8 mouse cellular contexts compared by ENCODE assay signal in the genomic region with DNA sequence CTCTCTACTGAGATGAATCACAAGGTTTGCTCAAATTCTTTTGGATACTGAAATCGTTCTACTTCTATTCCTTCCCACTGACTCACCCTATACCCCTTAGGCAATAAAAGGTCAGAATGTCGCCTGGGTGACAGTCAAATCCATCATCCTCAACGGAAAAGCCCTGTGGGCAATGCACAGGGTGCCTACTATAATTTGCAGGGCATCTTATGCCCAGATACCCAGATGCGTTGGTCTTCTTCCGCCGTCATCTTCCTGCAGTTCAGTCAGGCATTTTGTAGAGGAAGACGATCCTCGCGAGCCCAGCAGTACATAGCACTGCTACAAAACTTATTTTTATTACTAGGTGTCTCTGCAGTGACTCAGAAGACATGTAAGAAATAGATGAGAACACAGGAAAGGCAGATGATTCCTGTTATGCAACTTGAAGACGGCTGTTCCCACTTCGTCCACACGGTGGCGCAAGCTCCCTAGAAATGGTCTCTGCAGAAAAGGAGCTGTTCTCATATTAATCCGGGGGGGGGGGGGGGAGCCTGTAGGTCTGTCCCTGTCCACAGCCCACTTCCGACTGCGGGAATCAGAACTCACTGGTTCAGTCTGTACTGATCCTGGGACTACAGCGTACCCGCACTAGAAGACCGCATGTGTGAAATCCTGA. TPM values are rescaled to one million over a fixed set of nuclear protein-coding genes. Genes with fewer than 3 reads are reported as not detected.
DNase-seq lines count a peak whose midpoint lies in the region; ATAC-seq lines count a peak whose summit lies in the region.

No protein-coding gene starts in this region.

- H3K9ac ChIP-seq in forebrain, embryonic 15.5 days (replicated peaks): peak overlapping the region; percentile 46
- H3K9ac ChIP-seq in neural tube, embryonic 14.5 days (replicated peaks; ENCODE audit: low read depth, low read length): peak overlapping the region; percentile 54

- H3K4me2 ChIP-seq in forebrain, embryonic 15.5 days (replicated peaks): peak overlapping the region; percentile 51
- H3K4me2 ChIP-seq in neural tube, embryonic 14.5 days (ENCODE audit: low read depth, low read length): peak overlapping the region; percentile 64

- WGBS in forebrain, embryonic 15.5 days: 19% methylated on average over 19 of the region's 19 CpGs
- WGBS in neural tube, embryonic 14.5 days: 17% methylated on average over 19 of the region's 19 CpGs

- H3K27ac ChIP-seq in forebrain, embryonic 15.5 days (replicated peaks): no peak overlapping the region
- no peak overlapping the region for H3K27ac ChIP-seq in neural tube, embryonic 14.5 days (ENCODE audit: low read depth, low read length)

- DNase-seq in ES-CJ7 (ENCODE audit: low read depth, low spot score): peak; percentile 69
- peak; percentile 69 for DNase-seq in heart, postnatal 25 days (ENCODE audit: low spot score)
- peak; percentile 91 to 99 for DNase-seq in layer of hippocampus, adult 18-20 months (ENCODE audit: low spot score in 2 of 2)
- DNase-seq in lung, adult 18-20 months: peak; percentile 77 to 81
- peak; percentile 95 for DNase-seq in testis, postnatal 10 days (ENCODE audit: low spot score)

- ATAC-seq in cerebellum, adult (ENCODE audit: insufficient number of reproducible peaks, low FRiP score, low TSS enrichment): peak; percentile 84
- peak; percentile 84 for ATAC-seq in forebrain, embryonic 15.5 days (replicated peaks)
- ATAC-seq in neural tube, embryonic 14.5 days (ENCODE audit: low read depth): peak; percentile 77

- no peaks in the 10 kb centered on the region for H3K9me3 ChIP-seq in forebrain, embryonic 15.5 days
- no peaks in the 10 kb centered on the region for H3K9me3 ChIP-seq in neural tube, embryonic 14.5 days (ENCODE audit: control insufficient read depth, low read length)

- no peaks in the 10 kb centered on the region for H3K36me3 ChIP-seq in forebrain, embryonic 15.5 days
- no peaks in the 10 kb centered on the region for H3K36me3 ChIP-seq in neural tube, embryonic 14.5 days (ENCODE audit: control insufficient read depth, insufficient read depth, low read length)

- peak overlapping the region; percentile 34 for H3K4me3 ChIP-seq in forebrain, embryonic 15.5 days
- peak overlapping the region; percentile 30 for H3K4me3 ChIP-seq in neural tube, embryonic 14.5 days (ENCODE audit: low read depth, low read length)

- H3K4me1 ChIP-seq in forebrain, embryonic 15.5 days: peaks cover 5% of the 10 kb centered on the region; the same call in 1 of the 2 replicates
- H3K4me1 ChIP-seq in neural tube, embryonic 14.5 days (ENCODE audit: control insufficient read depth, insufficient read depth, low read length): no peaks in the 10 kb centered on the region

- H3K27me3 ChIP-seq in forebrain, embryonic 15.5 days: no peaks in the 10 kb centered on the region
- H3K27me3 ChIP-seq in neural tube, embryonic 14.5 days (ENCODE audit: control insufficient read depth, insufficient read depth, low read length): no peaks in the 10 kb centered on the region

- intact Hi-C loops in heart, postnatal 25 days (cut with DNase I): loop anchor here (1.0 to 5.0 kb wide), 3 partner anchors 78 to 281 kb away; no protein-coding TSS in a partner anchor

RNA-seq across cellular contexts. Expression of a gene that starts 21.3 kb away (rescaled TPM):
- not detected in 2 replicates for polyA plus RNA-seq in forebrain, embryonic 15.5 days (2015; fragmentation: Nextera tagmentation; extraction: Ambion mirVana)
- total RNA-seq in heart, postnatal 25 days (2021): not detected
- total RNA-seq in layer of hippocampus, adult 18-20 months (2021): 1 to 10 TPM; 1.1 TPM
- polyA plus RNA-seq in neural tube, embryonic 14.5 days (2014; fragmentation: Nextera tagmentation; extraction: Ambion mirVana): not detected in 2 replicates
